Mouse (Mus musculus): Measurements from ENCODE around the gene Gpr27. TPM values are rescaled to one million over a fixed set of nuclear protein-coding genes. Genes with fewer than 3 reads are reported as not detected.

The Gpr27 gene
- total RNA-seq (2022): 10 to 100 TPM in 3 of 4 experiments, 1 to 10 TPM in 1; 8.6 to 11.3 (median 10.7) TPM

DNA sequence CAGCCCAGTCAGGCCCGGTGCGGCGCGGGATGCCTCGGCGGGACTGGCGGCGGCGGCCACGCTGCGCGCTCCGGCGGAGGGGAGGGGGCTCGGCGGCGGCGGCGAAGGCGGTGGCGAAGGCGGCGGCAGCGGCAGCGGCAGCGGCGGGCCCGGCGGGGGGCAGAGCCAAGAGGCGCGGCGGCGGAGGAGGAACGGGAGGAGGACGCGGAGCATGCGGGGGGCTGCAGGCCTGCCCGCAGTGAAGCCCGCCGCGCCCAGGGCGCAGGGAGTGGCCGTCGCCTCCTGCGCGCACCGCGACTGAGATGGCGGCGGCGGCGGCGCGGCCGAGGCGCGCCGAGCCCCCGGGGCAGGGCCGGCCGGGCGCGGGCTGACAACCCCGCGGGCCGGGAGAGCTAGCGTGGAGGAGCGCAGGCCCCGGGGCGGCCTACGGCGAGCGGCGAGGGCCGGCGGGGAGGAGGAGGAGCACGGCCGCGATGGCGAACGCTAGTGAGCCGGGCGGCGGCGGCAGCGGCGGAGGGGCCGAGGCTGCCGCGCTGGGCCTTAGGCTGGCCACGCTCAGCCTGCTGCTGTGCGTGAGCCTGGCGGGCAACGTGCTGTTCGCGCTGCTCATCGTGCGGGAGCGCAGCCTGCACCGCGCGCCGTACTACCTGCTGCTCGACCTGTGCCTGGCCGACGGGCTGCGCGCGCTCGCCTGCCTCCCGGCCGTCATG lies at the start of gene Gpr27:
TSS of gene Gpr27 (plus strand) at position 474 of the 710 bp plus-strand sequence.
- no peak for DNase-seq (ENCODE audit: low spot score)

DNA sequence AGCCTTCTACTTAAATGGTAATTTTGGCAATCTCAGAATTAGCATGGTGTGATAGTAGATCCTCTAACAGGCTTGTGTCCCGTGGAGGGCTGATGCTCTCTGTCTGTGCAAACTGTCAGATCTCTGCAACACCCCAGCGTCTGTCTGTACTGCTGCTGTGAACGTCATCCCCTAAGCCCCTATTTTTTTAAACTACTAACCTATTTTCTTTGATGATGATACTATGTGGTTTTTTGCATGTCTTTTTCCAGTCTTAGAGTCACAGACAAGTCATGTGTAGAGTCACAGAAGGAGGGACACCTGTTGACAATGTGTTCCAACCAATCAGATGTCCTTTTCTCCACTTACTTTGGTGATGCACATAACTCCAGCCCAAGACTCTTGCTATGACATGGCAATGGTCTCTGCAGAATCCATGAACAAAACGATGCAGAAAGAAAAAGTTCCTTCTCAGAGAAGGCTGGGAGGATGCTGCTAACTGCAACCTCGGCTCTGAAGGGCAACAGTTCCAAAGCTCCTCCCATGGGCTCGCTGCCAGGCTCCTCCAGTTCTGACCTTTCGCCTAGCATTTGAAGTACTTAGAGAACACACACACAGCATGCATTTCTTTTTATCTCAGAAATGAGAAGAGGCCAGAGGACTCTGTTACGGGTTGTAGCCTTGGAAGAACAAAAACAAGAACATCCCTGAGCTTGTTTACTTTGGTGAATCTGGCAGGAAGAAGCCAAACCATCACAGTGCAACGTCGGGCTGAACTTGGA lies 48.9 kb upstream of the Gpr27 start:
- DNase-seq (ENCODE audit: low spot score): peak; percentile 67

DNA sequence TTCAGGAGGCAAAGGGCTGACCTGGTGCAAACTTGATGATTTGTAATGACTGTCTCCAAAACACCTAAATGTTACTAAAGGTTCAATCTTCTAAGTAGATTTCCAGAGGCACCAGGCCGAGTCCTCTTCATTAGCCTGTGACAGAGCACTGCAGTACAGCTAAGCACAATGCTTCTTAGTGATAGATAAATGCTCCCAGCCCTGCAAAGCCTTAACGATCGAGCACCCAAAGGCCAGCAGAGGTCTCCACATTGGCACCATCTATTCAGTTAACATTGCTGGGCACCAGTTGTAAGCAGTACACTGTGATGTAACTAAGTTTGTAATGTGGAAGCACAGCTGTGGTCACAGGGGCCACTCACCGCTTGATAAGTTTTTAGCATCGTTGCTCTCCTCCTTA lies 48.1 kb upstream of the Gpr27 start:
- DNase-seq (ENCODE audit: low spot score): no peak

DNA sequence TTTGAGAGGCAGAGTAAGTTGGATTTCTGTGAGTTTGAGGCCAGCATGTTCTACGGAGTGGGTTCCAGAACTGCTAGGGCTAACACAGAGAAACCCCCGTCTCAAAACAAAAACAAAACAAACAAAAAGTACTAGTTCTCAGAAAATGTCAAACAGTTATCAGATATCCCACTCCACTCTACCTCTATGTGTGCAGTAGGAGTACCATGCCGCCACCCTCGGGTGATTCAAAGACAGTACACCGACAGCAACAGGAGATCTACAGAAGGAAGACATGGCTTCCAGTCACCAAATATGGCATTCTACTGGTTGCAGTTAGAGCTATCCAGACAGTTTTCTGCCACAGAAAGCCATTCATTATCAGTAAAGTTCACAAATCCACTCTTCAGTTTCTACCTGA lies 47.6 kb upstream of the Gpr27 start:
- no peak for DNase-seq (ENCODE audit: low spot score)

DNA sequence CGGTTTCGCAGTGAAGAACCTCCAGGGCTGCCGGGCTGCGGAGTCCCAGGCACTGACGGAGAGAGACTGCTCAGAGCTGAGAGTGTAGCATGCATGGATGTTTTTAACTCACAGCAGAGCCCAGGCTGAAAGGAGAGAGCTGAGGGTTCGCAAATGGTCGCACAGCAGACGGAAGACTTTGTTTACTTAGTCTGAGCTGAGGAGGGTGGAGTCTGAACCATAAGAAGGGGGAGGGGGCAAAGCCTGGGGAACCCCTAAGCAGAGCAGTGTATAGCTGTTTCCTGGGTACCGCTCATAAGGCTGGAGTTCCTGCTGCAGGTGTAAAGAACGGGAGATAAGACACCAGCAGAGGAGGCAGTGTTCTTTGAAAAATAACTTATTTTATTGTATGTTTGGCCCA lies 46.1 kb upstream of the Gpr27 start:
- DNase-seq (ENCODE audit: low spot score): no peak

DNA sequence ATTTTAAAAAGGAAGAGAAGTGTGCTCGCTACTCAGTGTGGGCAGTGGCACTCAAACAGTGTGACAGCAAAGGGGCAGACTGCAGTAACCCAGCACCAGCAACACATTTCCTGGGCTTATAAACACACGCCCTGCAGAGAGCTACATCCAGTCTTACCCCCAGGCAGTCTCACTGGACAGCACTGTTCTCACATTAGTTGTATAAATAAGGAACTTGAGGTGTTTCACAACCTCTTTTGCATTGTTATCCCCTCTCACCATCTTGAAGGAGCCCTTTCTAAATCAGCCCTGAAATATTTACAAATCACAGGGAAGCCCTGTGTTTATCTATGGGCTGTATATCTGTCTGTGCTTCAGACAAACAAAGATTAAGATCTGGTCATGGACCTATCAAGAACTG lies 43.2 kb upstream of the Gpr27 start:
- no peak for DNase-seq (ENCODE audit: low spot score)

DNA sequence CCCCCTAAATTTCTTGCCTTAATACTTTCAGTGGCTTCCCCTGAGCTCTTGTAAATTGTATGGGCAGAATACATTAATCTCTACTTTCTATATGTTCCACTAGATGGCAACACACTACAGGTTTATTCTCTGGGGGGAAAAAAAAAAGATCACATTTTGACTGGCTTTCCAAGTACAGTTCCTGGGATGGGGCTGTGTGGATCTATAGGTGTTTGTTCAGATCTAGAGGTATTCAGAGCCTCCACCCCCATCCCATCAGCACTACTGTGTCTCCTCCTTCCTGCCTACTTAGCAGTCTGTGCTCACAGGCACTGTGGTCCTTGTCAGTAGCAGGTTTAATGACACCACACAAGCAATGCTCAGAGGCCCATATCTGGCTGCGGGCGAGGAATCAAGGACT lies 40.1 kb upstream of the Gpr27 start:
- no peak for DNase-seq (ENCODE audit: low spot score)

DNA sequence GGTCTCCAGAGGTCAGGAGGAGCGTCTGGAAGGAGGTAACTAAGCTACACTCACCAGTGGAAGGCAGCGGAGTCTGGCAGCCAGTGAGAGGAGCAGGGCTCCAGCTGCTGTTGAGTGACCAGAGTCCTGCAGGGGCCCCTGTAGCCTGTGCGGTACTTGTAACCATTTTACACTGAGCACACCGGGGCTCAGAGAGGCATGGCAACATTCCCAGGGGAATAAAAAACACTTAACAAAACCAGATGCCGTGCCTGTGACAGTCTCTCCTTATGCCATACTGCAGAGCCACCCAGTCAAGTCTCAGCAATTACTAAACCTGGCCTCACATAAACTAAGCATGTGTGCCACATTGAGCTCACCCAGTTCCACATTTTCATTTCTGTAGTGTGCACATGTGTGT lies 38.1 kb upstream of the Gpr27 start:
- DNase-seq (ENCODE audit: low spot score): no peak

DNA sequence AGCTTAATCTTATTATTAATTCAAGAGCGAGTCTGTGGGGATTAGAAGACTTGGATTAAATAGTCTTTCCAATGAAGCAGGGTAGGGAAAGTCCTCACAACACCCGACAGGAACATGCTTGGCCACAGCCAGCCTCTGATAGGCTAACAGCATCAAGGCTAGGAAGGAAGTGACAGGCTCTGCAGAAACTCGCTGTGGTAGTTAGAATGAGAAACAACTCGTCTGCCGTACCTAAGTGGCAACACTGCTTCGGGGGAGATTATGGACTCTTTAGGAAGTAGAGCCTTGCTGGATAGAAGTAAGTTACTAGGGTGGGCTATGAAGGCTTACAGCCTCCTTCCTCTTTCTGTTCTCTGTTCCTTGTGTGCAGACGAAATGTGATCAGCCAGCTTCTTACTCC lies 37.0 kb upstream of the Gpr27 start:
- no peak for DNase-seq (ENCODE audit: low spot score)

DNA sequence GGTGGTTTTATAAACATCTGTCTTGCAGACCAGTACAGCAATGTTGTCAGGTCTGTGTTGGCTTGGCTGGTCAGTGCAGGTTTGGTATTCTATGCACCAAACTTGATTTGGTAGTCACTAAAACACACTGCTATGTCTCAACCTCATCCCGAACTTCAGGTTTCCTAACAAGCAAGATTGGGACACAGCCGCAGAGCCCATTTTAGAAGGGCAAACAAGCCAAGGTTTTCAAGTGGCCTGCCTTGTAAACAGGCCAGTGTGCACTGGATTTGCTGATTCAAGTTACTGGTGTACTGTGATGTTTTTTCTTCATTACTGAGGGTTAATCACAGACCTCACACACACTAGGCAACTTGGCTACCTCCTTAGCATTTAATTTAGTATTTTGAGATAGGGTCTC lies 36.4 kb upstream of the Gpr27 start:
- DNase-seq (ENCODE audit: low spot score): no peak

DNA sequence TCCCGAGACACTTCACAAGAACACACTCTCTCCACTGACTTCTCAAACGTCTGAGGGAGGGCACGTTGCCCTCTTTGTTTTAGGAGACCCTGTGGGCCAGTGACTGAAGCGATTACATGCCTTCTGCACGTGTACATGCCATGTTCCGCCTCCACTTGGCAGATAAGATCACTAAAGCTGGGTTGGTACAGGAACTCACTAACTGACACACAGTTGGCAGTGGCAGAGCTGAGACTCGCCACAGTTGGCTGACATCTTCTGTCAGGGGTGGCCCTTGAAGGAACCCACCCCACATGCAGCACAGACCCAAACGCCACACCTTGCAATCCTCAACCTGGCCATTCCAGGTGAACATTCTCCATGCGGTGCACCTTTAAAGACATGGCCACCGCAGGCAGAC lies 33.9 kb upstream of the Gpr27 start:
- DNase-seq (ENCODE audit: low spot score): no peak

DNA sequence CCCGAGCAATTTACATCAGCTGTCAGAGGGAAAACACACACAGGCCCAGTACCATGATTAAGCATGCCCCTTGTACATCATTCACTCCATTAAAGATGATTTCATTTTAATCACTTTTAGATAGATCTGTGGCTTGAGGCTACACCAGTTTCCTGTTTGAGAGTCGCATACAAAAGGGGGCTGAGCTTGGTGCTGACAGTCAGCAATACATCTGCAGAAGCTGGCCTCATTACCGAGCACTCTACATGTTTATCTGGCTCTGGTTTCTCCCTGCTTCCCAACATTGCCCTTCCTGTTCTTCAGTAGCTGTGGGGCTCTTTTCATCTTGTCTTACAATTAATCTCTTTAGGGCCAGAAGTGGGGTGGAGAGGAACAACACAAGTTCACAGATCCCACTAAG lies 32.0 kb upstream of the Gpr27 start:
- DNase-seq (ENCODE audit: low spot score): no peak

DNA sequence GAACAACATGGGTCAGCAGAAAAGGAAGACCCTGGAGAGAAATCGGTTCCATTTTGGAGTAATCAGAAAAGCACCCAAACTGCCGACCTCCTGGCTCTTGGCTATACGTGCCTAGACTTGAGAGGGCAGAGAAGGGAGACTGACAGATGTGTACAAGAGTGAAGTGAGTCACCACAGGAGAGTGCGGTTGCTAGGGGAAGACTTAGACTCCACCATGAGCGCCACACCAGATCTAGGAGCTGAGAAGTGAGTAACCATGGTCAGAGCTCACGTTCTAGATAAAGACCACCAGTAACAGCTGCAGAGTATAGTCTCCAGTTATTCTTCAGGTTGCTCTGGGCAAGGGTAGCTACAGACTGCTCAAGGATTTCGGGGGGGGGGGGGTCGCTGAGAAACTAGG lies 29.2 kb upstream of the Gpr27 start:
- no peak for DNase-seq (ENCODE audit: low spot score)

DNA sequence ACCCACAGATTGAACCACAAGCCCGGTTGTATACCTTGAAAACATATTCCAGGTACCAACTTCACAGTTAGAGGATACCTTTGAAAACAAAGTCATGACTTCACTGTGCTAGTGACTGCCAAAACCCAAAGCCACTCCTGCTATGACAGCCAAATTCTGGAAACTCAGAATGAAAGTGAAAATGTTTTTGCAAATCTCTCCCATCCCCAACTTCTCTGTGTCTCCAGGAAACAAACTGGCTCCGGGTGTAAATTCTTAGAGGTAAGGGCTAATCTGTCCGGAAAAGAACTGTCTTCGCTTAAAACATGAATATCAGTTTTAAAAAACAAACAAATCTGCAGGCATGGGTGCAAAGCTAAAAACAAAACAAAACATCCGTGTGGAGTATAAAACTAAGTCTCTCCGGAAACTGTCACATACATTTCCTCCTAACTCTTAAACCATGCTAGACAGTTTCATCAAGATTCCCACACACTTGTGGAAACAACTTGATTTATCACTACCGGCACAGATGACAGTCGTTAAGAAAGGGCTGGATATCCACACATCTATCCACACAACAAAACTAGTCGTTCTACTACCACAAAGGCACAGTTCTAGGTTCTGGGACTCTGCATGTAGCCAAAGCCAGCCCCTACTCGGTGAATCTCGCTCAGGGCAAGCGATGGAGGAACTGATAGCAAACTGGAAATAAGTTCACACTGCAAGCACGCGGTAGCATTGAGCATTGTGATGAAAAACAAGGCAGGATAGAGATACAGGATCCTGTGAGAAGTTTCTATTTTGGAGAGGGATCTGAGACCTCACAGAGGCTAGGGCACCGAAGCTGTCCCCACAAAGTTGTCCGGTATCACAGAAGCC lies 26.8 kb upstream of the Gpr27 start:
- DNase-seq (ENCODE audit: low spot score): peak; percentile 44

DNA sequence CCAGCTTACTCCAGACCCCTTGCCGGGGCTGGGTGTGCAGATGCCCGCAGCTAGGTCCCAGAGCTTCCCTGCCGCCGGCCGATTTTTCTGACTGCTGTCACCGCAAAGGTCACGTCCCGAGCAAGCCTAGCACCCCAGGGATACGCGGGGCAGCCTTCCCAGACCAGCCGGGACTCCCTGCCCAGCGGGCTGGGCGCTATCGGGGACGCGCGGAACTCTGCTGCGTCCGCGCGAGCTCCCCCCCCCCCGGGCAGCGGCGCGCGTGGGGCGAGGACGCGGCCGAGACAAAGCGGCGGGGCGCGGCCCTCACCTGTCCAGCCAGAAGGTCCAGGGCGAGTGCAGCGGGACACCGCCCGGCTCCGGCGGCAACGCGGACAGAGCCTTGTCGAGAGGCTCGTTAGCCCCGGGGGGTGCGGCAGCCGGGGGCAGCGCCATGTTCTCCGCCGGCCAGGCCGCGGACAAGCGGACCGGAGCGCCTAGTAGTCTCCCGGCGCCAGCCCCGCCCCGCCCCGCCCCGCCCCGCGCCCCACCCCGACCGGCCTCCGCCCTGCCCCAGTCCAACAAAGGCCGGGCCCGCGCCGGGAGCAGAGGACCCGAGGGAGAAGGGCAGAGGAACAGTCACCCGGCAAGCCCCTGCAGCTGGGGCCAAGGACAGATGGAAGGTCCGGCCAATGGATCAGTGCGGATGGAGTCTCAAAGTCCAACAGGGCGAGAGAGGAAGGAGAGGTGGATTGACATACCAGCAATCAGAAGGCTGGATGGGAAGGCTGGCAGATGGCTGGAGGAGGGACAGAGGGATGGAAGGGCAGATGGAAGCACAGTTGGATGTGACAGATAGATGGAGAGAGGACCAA lies 25.9 kb upstream of the Gpr27 start, which contains the start of the genes Eif4e3 and Gm20696:
TSS of gene Eif4e3 (minus strand) at position 454 of the 854 bp plus-strand sequence.
TSS of gene Gm20696 (minus strand) at position 480 of the 854 bp plus-strand sequence.
- peak; percentile 37 for DNase-seq (ENCODE audit: low spot score)

DNA sequence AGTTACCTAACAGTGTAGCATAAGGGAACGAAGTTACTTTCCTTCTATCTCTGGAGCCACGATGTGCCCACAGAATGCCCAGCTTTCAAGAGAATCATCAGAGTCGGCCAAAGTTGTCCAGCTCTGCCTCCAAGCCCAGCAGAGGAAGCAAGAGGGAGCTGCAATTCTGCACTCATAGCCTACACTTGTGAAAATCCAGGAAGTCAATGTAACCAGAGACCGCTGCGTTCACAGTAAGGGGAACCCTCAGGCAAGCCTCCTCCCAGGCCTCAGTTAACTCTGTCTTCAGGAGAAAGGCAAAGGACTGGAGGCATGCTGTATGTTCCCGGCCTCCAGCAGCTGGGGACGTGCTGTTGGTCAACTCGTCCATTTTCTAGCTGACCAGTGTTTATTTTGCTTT lies 25.2 kb upstream of the Gpr27 start:
- DNase-seq (ENCODE audit: low spot score): no peak

DNA sequence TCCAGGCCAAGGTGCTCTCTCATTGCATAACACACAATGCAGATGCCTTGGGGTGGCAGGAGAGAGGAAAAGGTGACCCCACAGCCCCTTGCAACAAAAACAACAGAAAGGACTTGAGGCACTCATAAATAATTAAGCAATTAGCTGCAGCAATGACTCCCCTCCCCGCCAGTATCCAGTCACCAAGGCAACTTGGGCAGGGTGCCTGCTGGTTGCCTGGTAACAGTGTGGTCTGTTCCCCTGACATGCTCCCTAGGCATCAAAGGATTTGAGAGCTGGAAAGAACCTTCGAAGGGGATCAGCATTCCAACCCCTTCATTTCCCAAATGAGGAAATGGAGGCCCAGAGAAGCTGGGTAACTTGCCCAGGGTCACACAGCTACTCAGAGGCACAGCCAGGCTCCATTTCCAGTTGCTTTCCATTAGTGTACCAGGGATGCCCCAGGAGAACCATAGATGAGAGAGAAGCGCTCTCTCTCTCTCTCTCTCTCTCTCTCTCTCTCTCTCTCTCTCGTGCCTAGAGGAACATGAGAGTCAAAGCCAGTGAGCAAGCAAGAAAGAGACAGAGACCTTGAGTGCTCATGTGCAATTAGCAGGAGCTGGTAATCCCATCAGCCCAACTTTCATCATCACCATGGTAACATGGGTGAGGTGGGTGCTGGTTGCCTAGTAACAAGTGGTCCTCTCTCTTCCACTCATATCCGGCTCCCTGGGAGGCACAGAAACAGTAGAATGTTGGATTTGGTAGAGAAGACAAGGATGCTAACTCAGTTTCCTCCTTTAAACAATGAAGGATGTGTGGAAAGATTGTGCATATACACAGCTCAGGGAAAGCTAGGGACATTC lies 22.8 kb upstream of the Gpr27 start:
- no peak for DNase-seq (ENCODE audit: low spot score)

DNA sequence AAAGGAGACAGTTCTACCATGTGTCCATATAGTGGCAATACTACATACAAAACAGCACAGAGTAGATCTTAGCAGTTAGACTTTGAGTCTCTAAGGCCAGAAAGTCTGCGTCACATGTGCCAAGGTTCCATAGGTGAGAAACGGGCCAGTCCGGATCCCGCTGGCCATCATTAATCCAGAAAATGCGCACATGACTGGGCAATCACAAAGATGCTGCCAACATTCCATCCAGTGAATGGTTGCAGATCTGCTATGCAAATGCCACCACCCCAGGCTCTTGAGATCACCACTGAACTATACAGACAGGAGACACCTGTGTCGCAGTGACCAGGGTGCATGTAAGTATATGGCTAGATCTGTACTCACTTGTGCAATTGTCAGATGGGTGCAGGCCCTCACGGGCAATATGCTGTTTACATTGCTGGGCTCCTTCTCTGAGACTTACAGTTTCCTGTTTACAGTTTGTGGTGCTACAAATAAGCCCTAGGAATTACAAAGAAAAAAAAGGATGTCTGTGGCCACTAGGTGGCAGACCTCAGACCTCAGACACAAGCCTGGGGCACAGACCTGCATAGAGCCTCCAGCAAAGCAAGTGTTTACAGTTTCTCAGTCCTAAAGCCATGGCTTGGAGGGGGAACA lies 21.9 kb upstream of the Gpr27 start:
- DNase-seq (ENCODE audit: low spot score): peak; percentile 41

DNA sequence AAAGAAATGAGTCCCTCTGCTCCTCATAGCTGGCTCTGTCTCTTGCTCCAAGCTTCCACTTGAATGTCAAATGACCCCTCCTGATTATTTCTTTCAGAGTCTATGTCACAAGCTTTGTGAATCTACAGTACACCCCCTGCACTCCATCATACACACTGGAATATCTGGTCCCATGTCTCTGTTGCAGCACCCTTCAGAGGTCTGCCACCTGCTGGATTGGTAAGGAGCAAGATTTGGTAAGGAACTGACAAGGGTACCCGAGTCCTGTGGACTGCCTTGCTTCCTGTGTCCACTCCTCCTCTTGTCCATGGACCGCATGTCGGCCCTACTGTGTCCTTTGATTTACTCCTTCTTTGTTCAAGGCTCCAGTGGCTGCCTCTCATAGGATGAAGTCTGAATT lies 20.7 kb upstream of the Gpr27 start:
- no peak for DNase-seq (ENCODE audit: low spot score)

DNA sequence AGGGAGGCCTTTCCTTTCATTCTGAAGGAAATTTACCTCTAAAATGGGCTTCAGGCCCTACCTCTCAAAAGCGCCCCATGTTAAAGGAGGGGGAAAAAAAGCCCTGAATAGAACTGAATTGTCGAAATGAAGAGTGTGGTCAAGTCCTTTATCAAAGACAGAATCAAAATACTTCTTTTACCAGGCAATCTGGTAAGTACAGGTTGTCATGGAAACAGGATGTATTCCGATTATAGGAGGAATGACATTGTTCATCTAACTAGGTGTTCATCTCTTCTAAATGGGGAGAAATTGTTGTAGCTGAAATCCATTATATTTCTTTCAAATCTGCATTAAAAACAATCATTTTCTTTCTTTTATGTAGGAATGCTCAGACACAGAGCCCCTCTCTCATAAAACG lies 18.0 kb upstream of the Gpr27 start:
- no peak for DNase-seq (ENCODE audit: low spot score)
